Mouse (Mus musculus): Measurements from ENCODE around the gene Kcnn3. TPM values are rescaled to one million over a fixed set of nuclear protein-coding genes. Genes with fewer than 3 reads are reported as not detected.
A peak's percentile ranks its signal among the peaks of the same experiment; 100 is the strongest.

Gene Kcnn3
- total RNA-seq, 2 experiments from 2014 or later, result 19.5 to 20.7 TPM

DNA sequence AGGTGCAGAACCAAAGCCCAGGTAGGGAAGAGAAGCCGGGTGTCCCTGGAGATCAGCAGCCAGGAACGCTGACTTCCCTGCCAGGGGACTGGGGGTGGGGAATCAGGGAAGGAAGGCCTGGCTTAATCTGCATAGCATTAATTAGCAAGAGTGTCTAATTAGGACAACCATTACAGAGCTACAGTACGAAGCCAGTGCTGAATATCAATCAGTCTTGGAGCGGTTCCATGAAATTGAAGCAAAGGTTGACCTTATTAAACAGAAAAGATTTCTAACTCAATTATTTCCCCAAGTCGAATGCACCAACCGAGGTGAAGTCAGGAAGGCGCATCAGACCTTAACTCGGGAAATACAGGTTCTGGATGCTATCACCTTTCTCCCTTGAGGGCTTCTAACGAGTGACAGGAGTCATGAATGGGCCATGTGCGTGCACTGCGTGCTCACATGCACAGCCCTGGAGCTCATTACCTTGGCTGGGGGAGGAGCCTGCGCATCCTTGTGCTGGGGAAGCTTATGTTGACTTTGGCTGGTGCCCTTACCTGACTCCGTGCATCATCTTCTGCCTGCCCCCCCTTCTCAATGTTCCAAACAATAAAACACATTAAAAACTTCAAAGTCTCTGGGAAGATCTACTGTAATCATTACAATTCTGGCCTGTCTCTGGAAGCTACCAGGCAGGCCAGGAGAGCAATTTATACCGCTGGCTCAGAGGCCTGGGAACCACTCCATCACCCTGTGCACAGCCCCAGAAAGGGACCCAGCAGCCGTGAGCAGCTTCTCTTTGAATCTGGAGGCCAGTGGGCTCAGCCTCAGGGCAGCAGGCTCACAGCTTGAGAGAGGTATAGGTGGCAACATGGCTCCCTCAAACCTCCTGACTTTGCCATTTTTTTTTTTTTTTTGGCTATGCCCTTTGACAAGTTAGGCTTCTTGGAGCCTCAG, 39.3 kb downstream of the Kcnn3 start:
- peak; percentile 23 for DNase-seq
- intact Hi-C loops (cut with DNase I), result no loop called here

DNA sequence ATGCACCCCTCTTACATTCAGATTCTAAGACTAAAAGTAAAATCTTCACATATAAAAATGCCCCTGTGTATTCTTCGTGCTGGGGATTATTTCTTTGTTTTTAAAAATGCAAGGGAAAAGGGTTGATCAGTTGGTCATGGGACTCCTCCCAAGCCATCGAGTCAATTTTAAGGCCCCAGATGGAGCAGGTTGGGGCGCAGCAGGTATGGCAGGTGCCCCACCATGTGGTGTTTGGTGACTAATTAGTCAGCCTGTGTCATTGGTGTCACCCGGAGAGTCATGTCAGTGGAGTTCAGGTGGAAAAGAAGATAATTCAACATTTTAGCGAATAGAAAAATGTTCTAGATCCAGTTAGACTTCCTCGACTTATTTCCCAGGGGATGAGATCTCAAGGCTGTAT, 41.4 kb downstream of the Kcnn3 start:
- no peak for DNase-seq
- intact Hi-C loops (cut with DNase I), result no loop called here

DNA sequence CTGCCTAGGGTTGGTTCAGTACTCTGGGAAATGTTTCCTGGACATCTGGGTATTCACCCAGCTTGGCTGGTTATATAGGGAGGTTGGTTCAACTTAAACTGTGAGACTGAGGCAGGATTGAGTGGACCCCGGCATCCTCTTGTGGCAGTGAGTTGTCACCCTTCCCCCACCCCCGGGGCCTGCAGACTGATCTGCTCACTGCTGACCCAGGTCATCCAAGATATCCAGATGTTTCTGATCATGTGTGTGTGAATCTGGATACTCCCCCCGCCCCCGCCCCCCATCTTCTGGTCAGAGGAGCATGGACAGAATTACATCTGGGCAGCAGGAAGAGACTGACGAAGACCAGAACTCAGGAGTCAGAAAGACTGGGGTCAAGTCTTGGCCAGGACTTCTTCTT, 45.4 kb downstream of the Kcnn3 start:
- no peak for DNase-seq
- intact Hi-C loops (cut with DNase I), result no loop called here

DNA sequence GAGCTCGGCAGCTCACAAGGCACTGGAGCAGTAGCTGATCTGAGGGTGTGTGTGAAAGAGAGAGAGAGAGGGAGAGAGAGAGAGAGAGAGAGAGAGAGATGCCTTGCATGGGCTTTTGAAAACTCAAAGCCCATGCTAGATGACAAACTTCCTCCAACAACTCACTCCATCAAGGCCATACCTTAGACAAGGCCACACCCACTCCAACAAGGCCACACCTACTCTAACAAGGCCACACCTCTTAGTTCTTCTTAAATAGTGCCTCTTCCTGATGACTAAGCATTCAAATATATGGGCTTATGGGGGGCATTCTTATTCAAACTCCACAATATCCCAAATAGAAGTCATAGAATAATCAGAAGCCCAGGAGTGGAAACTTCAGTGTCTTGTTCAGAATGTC, 49.1 kb downstream of the Kcnn3 start:
- intact Hi-C loops (cut with DNase I), result no loop called here

DNA sequence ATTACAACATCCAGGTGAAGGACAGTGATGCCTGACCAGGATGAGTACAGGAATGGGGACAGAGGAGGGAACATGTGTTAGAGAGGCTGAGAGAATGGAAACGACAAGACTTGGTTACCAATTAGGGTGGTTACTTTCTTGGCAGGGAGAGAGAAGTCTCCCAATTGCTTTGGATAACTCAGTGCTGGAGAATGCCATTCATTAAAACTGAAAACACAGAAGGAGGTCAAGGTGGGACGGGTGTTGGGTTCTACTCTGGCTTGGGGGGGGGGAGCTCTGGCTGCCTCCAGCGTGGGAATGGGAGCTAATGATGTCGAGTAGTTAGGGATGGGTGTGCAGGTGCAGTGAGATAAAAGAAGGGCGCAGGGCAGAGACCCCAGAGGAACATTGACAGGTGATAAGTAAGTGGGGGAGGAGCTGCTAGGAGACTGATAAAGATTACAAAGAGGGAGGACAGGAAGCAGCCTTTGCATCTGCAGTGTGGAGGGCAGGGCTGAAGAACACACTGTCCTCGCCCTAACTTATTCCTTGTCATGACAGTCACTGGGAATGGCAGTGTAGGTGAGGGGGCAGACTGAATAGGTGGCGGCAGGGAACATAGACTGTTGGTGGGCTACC, 49.9 kb downstream of the Kcnn3 start:
- intact Hi-C loops (cut with DNase I), result no loop called here

More for the DNA sequence above, 49.1 kb downstream of the Kcnn3 start:
- DNase-seq, result no peak

DNA sequence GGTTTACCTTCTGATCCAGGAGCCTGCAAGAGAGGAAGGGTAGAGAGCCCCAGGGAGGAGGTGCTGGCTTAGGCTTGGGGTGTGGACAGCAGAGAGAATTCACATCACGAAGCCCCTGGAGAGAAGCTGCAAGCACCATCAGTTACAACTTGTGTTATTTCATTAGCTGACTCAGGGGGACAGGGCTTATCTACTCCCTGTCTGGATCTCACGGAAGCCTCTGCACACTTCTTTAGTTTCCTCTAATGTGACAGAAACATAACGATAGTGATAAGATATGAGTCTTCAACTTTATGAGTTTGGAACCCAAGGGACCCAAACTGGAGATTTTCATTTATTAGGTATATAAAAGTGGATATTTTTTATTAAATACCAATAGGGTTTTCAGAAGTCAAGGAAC, 50.4 kb downstream of the Kcnn3 start:
- intact Hi-C loops (cut with DNase I), result no loop called here

More for the DNA sequence above, 49.9 kb downstream of the Kcnn3 start:
- no peak for DNase-seq

DNA sequence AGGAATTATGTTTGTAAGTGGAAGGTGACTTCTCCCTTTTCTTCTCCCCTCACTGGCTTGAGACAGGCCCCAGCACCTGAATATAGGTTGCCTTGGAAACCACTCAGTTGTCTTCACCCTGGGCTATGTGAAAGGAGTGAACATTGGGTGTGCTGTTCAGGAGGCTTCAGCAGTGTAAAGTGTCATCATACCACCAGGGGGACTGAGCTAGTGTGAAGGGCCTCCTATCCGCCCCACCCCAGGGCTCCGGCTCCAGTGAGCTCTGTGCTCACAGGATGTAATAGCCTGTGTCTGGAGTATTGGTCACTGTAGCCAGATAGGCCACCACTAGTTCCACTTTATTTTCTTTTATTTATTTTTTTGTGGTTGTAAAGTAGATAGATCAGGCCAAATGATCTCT, 54.3 kb downstream of the Kcnn3 start:
- intact Hi-C loops (cut with DNase I), result no loop called here
- DNase-seq, result no peak

More for the DNA sequence above, 50.4 kb downstream of the Kcnn3 start:
- no peak for DNase-seq

DNA sequence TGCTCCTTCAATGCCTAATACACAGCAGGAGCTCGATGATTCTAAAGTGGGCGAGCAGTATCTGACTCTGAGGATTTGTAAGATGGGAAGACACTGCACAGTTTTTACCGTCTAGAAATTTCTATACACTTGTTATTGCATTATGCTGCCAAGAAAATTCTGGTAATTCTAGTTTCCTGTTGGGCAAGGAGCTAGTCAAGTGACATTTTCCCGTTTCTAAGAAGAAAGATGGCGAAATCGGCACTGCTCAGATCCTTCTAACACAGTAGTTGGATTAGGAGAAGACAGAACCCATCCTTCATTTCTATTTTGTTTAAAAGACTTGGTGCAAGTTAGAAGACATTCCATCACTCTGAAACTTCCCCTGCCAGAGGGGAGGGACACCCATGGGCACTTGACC, 56.4 kb downstream of the Kcnn3 start:
- no peak for DNase-seq
- intact Hi-C loops (cut with DNase I), result no loop called here

DNA sequence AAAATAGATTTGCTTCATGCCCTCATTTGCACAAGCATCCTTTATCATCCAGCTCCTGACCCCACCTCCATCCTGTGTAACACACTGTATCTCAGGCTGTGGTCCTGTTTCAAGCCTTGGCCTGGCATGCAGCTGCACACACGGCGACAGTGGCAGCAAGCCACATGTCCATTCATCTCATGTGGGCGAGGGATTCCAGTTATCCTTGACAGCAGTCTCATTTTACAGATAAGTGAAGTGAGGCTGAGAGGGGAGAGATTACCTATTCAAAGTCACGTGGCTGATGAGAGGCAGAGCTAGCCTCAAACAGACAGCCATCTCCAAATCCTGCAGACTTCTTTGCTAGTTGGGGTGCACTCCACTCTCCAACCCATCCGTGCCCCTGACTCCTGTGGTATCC, 57.2 kb downstream of the Kcnn3 start:
- intact Hi-C loops (cut with DNase I), result no loop called here
- no peak for DNase-seq

DNA sequence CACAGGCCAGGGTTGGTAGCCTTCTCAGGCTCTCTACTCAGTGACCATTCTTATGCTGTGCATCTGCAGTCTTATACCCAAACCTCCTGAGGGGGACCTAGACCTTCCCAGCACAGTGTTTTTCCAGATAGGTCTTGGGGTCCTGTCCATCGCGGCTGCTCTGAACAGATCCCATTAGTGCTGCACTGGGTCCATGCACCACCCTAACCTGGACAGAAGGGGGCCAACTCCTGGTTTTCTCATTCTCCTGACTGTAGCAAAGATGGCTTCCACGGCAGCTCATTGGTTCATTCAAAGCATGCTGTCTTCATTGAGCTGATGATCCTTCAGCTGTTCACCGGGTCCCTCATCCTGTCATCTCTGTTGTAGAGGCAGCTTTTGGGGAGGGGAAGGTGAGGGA, 58.1 kb downstream of the Kcnn3 start:
- no peak for DNase-seq
- intact Hi-C loops (cut with DNase I), result no loop called here

DNA sequence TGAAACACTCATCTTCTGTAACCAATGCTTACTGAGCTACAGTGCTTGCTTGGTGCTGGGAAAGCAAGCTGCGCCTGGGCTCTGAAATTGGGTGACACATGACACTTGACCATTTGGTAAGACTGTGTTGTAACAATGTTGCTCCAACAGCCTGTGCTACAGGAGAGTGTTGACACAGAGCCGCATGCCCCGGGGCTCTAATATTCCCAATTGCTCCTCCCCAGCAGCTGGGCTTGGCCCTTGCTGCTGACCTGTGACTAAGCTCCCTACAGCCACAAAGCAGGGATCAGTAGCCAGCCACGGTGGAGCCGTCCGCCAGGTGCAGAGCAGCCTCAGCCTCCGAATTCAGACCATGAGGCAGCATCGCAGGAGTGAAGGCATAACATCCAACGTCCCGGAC, 58.8 kb downstream of the Kcnn3 start:
- DNase-seq, result no peak
- intact Hi-C loops (cut with DNase I), result no loop called here

DNA sequence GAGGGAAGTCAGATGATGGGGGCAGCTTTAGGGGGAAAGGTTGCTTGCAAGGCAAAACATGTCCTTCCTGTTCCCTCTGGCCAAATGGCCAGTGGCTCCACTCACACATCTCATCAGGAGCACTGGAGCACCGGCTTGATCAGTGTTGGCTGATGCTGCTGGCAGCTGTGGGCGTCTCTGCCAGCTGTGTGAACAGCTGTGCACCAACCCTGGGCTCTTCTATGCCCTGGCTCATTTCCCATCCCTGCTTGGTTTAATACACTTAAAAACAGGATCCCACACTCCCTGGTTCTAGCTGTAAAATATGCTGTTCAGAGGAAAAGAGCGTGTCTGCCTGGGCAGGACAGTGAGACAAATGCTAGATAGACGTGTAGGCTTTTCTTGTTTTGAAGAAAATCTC, 64.3 kb downstream of the Kcnn3 start:
- intact Hi-C loops (cut with DNase I), result no loop called here
- no peak for DNase-seq

DNA sequence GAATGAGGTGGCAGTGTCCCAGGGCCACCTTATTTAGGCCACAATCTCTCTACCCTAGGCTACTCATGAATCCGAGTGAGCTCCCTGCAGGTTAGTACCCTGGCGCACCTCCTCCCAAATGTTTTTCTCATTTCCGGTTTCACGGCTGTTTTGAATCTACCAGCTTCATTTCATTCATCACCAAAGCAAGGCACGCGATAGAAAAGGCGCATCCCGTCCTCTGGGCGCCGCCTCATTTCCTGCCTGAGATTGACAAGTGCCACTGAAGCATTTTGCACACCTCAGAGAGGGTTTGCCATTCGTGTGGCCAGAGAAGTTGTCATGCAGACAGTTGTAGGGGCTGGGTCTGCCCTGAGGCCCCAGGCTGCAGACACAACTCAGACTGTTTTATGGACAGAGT, 68.5 kb downstream of the Kcnn3 start:
- no peak for DNase-seq
- intact Hi-C loops (cut with DNase I), result no loop called here

DNA sequence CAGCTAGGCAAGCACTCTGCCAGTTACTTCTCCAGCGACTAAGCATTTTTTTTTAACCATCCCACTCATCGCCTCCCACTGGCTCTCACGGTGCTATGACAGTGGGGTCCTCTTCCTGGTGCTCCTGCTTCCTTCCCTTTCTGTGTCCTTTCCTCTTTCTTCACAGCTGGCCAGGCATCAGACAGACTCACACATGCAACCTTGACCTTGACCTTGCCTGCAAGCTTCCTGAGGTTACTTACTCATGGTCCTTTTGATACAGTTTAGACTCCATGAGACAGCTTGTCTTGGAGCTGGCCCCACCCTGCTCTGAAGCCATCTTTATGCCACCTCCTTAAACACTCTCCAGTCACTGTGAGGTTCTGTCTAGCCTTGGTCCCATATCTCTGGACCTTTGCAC, 69.4 kb downstream of the Kcnn3 start:
- intact Hi-C loops (cut with DNase I), result no loop called here
- DNase-seq, result no peak

DNA sequence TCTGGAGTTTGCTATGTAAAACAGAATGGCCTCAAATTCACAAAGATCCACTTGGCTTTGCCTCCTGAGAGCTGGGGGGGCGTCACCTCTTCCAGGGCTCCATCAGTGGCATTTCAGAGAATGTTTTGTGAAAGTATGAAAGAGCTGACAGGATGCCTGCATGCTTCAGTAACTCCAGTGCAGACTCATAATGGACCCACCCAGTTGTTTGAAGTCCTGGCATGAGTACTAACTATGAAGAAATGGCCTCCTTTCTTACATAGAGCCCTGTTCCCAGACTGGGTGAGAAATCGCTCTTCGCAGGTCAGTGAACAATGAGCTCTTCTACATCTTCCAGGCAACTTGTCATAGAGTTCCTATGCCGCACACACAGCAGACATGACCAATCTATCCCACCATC, 70.4 kb downstream of the Kcnn3 start:
- DNase-seq, result no peak
- intact Hi-C loops (cut with DNase I), result no loop called here

DNA sequence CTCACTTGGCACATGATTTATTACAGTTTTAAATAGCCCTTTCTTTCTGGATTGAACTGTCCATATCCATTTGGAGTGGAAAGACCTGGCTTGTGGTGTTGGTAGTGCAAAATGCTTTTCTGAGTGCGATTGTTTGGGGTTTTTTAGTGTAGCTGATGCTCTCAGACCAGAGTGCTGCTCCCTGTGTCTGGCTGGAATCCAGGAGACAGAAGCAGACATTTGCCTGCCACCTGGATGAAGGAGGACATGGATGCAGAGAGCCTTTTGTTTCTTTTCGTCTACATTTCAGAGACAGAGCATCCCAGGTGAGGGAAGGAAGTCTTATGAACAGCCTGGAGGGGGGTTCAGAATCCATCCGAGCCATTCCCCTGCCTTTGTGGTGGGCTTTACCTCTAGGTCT, 71.5 kb downstream of the Kcnn3 start:
- DNase-seq, result peak; percentile 29
- intact Hi-C loops (cut with DNase I), result no loop called here

DNA sequence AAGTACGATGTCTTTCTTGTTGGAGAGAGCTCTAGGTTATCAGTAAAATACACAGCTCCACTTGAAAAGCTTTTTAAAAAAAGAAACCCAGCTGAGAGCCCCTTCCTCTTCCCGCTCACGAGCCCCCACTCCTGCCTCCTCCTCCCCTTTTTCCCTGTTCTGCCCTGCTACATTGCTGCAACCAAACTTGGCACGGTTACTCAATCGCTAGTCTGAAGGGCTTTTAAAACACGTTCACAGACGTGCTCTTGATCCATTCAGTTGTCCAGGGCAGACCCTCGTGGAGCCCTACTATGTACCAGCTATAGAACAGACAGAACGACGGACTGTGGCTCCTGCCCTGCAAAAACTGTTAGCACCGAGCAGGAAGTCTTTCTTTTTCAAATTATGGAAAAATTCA, 72.8 kb downstream of the Kcnn3 start:
- intact Hi-C loops (cut with DNase I), result no loop called here
- DNase-seq, result no peak

DNA sequence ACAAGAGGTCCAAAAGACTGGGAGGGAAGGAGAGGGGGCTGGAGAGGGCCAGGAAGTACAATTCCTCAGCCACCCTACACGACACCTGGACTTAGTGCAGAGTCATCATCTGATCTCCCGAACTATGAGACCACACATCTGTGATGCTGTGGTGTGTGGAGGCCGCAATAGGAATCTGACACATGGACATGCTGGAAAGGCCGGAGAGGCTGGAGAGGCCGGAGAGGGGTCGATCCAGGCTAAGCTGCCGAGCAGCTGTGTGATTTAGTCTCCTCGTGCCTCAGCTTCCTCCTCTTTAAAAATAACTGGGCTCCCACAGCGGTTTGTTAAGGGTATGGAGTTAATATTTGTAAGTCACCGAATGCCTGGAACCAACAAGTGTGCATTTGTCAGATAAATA, 73.6 kb downstream of the Kcnn3 start:
- intact Hi-C loops (cut with DNase I), result no loop called here
- DNase-seq, result no peak

DNA sequence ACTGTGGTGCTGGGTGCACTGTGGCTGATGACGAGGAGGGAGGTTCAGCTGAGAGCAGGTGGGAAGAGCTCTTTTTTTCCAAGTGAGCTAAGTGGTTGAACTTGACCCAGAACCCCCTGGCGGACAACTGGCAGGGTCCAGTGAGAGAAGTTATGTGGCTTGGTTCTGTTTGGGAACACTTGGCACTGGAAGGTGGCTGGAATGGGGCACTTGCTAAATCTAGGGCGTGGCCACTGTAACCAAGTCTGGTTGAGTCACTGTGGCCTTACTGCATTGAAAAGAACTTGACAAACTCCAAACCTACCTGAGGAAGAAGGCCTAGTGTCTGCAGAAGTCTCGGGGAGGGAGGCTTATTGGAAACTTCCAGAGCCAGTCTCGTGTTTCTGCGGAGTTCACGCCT, 78.4 kb downstream of the Kcnn3 start:
- no peak for DNase-seq
- intact Hi-C loops (cut with DNase I), result no loop called here

DNA sequence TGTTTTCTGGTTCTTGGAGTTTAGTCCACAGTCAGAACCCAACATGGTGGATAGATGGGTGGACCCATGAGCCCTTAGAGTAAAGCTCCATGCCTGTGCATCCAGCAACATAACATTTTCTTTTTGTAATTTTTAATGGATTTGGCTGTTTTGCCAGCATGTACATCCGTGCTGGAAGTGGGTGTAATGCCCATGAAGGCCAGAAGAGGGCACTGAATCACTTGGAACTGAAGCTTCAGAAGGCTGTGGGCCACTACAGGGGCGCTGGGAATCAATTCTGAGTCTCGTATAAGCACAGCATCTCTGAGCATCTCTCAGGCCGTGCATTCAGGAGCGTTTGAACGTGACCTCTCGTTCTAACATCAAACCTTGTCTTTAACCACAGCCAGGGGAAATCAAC, 79.0 kb downstream of the Kcnn3 start:
- intact Hi-C loops (cut with DNase I), result no loop called here
- no peak for DNase-seq

DNA sequence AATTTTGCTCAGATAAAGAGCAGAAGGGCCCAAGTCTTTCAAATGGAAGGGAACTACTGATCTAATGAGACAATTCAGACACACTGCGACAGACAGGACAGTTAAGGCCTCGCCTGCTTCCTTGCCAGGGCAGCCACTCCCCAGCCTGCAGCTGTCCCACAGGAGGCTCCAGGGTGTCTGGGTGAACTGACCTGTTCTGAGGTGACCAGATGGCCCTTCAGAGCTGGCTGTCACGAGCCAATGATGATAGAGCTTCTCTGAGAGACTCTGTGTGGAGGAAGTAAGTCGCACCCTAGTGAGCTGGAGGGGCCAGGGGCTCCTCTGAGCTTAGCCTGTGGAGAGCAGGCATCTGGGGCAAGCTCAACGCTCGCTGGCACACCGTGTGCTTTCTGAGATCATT, 81.1 kb downstream of the Kcnn3 start:
- DNase-seq, result no peak
- intact Hi-C loops (cut with DNase I), result no loop called here

DNA sequence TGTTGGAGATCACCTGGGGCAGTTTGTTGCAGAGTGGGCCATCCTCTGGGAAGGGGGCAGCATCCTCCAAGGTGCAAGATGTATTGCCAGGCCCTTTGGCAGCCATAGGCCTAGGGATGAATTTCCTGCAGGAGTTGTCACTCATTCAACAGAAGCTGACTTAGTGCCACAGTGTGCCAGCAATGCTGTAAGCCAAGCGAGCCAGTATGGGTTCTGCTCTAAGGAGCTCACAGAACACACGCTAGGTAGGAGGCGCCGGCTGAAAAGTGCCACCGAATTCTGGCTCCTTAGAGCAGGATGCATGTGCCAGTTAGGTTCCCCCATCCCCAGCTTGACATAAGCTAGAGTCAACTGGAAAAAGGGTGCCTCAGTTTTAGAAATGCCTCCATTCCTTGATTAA, 83.3 kb downstream of the Kcnn3 start:
- no peak for DNase-seq

More for the DNA sequence above, 83.3 kb downstream of the Kcnn3 start:
- intact Hi-C loops (cut with DNase I), result no loop called here
